Mouse (Mus musculus) stomach, embryonic 16.5 days (tissue): ENCODE measurements at regions not wholly inside any gene's neighbourhood (a gene's known extent, or its start where the extent isn't known, plus 50 kb on each side); places are given as distances from the start of the nearest gene placed in this dataset.

Experiments
- ATAC-seq: fragments of 200-750 bp; cut with Nextera tagmentation; 2 replicates; pipeline ENCODE4 v1.8.0; 2017; ENCODE audit warnings: moderate number of reproducible peaks, moderate TSS enrichment; ENCODE audit not compliant: insufficient read depth, low FRiP score
- H3K27ac ChIP-seq: fragments of 300-500 bp; sonication (generic); 2 replicates; pipeline ENCODE4 v1.5.1; 2014; ENCODE audit warnings: low read length
- H3K27me3 ChIP-seq: fragments of 300-500 bp; sonication (generic); 2 replicates; pipeline ENCODE4 v1.6.1; 2014; ENCODE audit warnings: low read length, control low read depth, mixed read lengths; ENCODE audit not compliant: control insufficient read depth, insufficient read depth
- H3K36me3 ChIP-seq: fragments of 300-500 bp; sonication (generic); 2 replicates; pipeline ENCODE4 v1.6.1; 2014; ENCODE audit warnings: low read length; ENCODE audit not compliant: control insufficient read depth, insufficient read depth
- H3K4me1 ChIP-seq: fragments of 300-500 bp; sonication (generic); 2 replicates; pipeline ENCODE4 v1.6.1; 2014; ENCODE audit warnings: low read length, control low read depth, mixed read lengths; ENCODE audit not compliant: control insufficient read depth, insufficient read depth
- H3K4me2 ChIP-seq: fragments of 300-500 bp; sonication (generic); 2 replicates; pipeline ENCODE4 v1.6.1; 2014; ENCODE audit warnings: low read depth, low read length, mixed read lengths
- H3K4me3 ChIP-seq: fragments of 300-500 bp; sonication (generic); replicated peaks from 2 replicates; pipeline ENCODE4 v1.5.1; 2014; ENCODE audit warnings: mild to moderate bottlenecking, low read length
- H3K9ac ChIP-seq: fragments of 300-500 bp; sonication (generic); 2 replicates; pipeline ENCODE4 v1.6.1; 2014; ENCODE audit warnings: low read length
- H3K9me3 ChIP-seq: fragments of 300-500 bp; sonication (generic); replicated peaks from 2 replicates; pipeline ENCODE4 v1.6.1; 2016; ENCODE audit warnings: low read length, control low read depth; ENCODE audit not compliant: control insufficient read depth
- WGBS: fragments of 180-500 bp; shearing (Covaris S2); extraction: QIAGEN DNeasy Blood & Tissue Kit; methylation state at CpG from one replicate; pipeline ENCODE4 v1.1.7; 2014; 5-methylcytosine and 5-hydroxymethylcytosine counted together

DNA sequence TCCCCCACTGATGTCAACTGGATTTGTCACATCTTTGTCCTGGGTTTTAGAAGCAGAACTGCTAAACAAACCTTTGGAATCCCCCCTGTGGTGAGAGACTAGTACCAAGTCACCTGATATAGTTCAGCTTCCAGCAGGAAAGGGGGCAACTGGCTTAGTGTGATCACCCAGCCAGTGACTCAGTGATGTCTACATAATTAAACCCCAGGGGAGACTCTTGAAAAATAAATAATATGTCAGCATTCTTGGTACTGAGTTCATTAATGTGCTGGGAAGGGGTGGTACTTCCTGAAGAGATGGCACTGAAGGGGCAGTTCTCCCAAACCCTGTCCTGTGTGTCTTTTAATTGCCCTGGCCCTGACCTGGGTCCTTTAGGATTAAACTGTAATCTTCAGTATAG is 166.5 kb upstream of the Camk1g start:
- Histone ChIP-seq H3K4me1 (no peaks in the 10 kb centered on the region), H3K9me3 (no peaks in the 10 kb centered on the region), H3K4me3 (no peak overlapping the region), H3K27me3 (no peaks in the 10 kb centered on the region), H3K27ac (no peak overlapping the region), H3K36me3 (no peaks in the 10 kb centered on the region), H3K4me2 (no peak overlapping the region), H3K9ac (no peak overlapping the region)
- ATAC-seq, result no peak

DNA sequence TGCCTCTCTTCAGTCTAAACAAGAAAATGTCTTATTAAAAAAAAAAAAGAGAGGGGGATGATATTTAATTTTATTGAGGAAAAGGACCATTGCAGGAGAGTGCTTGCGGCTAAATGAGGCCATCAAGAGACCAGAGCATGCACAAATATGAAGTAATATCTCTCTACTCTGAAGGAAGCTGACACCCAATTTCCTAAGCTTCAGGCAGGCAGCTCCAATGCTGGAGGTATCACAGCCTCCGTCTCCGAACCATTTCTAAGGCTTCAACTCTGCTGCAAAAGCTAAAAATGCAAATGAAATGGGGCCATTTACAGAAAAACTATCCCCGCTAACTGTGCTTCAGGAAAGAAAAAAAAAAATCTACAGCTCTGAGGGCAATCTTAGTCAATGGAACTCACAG is 164.4 kb upstream of the Camk1g start:
- no peak overlapping the region for H3K4me2 ChIP-seq
- no peak overlapping the region for H3K4me3 ChIP-seq
- H3K9me3 ChIP-seq, result no peaks in the 10 kb centered on the region
- H3K27me3 ChIP-seq, result no peaks in the 10 kb centered on the region
- H3K36me3 ChIP-seq, result no peaks in the 10 kb centered on the region
- 82% methylated on average over 4 of the region's 4 CpGs for WGBS
- no peaks in the 10 kb centered on the region for H3K4me1 ChIP-seq
- no peak overlapping the region for H3K27ac ChIP-seq
- ATAC-seq, result no peak
- no peak overlapping the region for H3K9ac ChIP-seq

DNA sequence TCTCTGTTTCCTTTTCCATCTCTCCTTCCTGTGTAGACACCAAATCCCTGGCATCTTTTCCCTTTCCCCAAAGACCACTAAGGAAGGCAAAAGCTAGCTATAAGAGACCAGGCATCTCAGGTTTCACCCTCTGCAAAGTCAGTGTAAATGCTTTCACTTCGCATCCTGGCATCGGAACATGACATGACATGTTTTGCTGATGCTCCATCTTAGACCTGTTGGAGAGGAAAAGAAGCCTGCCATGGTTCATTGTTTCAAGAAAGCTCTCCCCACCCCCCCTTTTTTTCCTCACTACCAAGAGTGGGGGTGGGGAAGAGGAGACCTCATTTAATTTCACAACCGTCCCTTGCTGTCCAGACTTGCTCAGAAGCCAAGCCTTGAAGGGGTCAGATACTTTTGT is 156.4 kb upstream of the Camk1g start:
- no peaks in the 10 kb centered on the region for H3K36me3 ChIP-seq
- H3K27me3 ChIP-seq, result no peaks in the 10 kb centered on the region
- no peak overlapping the region for H3K4me3 ChIP-seq
- peaks cover 4% of the 10 kb centered on the region; the same call in 1 of the 2 replicates for H3K4me1 ChIP-seq
- H3K27ac ChIP-seq, result peak overlapping the region; percentile 48
- ATAC-seq, result no peak
- WGBS, result 44% methylated on average over 3 of the region's 3 CpGs
- H3K9ac ChIP-seq, result no peak overlapping the region
- no peak overlapping the region for H3K4me2 ChIP-seq
- H3K9me3 ChIP-seq, result peaks cover 4% of the 10 kb centered on the region; the same call in 1 of the 2 replicates

DNA sequence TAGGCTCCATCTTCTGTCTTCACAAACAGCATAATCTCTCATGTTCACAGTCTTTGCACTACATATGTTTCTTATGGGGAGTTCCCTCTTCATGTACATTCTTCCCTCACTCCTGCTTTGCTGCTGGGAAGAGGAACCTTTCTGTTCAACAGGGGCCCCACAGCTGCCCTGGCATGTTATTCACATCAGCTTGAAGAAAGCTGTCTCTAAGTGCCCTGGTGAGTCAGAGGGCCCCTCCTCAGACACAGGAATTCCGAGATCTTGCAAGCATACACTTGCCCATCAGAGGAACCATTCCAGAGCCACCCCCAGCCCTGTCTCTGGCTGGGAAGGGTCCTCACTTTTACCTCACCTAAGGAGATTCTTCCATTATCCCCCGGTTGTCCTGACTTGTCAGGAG is 151.9 kb upstream of the Camk1g start:
- Histone ChIP-seq H3K4me3 (no peak overlapping the region), H3K4me1 (peaks cover 14% of the 10 kb centered on the region; the same call in 1 of the 2 replicates), H3K36me3 (no peaks in the 10 kb centered on the region), H3K9me3 (no peaks in the 10 kb centered on the region), H3K4me2 (no peak overlapping the region), H3K9ac (no peak overlapping the region), H3K27me3 (no peaks in the 10 kb centered on the region), H3K27ac (peak overlapping the region; percentile 79)
- ATAC-seq, result peak; percentile 38; the same call in 1 of the 2 replicates
- WGBS, result 38% methylated on average over 2 of the region's 2 CpGs

DNA sequence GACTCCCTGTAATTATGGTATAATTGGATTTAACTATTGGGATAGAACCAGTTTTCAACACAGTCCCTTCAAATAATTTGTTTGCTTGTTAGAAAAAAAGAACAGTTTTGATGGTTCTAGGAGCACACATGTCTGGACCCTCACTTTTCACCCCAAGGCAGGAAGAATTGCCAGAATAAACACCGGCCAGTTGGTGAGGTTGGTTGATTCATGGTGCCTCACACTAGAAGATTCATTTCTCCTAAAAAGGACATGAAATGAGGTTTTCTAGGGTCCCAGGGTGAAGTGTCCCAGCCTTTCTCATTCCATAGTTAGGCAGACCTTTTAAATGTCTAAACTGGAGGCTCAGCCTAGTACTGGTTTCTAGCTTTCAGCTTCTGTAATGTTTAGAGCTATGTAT is 148.7 kb upstream of the Camk1g start:
- peaks cover 27% of the 10 kb centered on the region for H3K4me1 ChIP-seq
- H3K4me3 ChIP-seq, result no peak overlapping the region
- H3K27me3 ChIP-seq, result no peaks in the 10 kb centered on the region
- H3K36me3 ChIP-seq, result no peaks in the 10 kb centered on the region
- H3K9me3 ChIP-seq, result no peaks in the 10 kb centered on the region
- H3K9ac ChIP-seq, result no peak overlapping the region
- 59% methylated on average over 1 of the region's 1 CpGs for WGBS
- no peak for ATAC-seq
- peak overlapping the region; percentile 74 for H3K27ac ChIP-seq
- no peak overlapping the region for H3K4me2 ChIP-seq

DNA sequence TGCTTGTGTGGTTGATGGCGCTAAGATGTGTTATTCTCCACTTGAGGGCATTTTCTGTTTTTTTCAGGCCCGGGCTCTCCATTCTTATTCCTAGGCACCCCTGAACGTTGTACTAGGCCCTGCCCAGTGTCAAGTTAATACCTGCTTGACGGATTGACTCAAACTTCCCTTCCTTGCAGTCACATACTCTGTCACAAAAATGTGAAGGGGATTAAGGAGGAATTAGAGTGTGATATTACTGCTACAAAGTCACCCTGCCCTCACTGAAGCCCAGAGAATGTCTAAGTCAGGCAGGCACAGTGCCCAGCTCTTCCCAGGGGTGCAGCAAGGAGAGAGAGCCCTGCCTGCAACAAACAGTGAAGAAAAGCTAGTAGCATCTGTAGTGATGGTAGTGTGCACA is 147.9 kb upstream of the Camk1g start:
- H3K4me1 ChIP-seq, result peaks cover 23% of the 10 kb centered on the region
- H3K27me3 ChIP-seq, result no peaks in the 10 kb centered on the region
- peak overlapping the region; percentile 74 for H3K27ac ChIP-seq
- no peak overlapping the region for H3K9ac ChIP-seq
- H3K9me3 ChIP-seq, result no peaks in the 10 kb centered on the region
- no peak overlapping the region for H3K4me2 ChIP-seq
- 47% methylated on average over 4 of the region's 4 CpGs for WGBS
- ATAC-seq, result 0 out of 2 replicates have a peak, but pooled peaks have one; percentile 5
- no peaks in the 10 kb centered on the region for H3K36me3 ChIP-seq
- no peak overlapping the region for H3K4me3 ChIP-seq

DNA sequence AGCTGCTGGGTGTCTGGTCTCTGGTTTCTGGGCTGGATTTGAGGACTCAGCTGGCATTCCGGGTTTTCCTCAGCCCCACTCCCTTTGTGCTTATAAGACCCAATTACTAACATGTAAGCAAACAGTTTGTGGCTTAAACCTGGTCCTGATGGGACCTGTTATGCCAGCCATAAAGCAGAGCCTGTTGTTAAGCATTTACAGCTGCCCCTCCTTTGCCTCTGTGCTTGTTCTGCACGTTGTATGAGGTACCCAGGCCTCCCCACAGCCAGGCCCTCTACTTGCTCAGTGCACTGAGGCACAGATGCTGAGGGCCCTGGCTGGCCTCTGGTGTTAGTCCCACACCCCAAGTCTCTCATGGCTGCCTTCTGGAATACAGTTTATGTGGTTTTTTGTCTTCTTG is 147.2 kb upstream of the Camk1g start:
- Histone ChIP-seq H3K4me1 (peaks cover 25% of the 10 kb centered on the region), H3K36me3 (no peaks in the 10 kb centered on the region), H3K27ac (peak overlapping the region; percentile 74), H3K9me3 (no peaks in the 10 kb centered on the region), H3K4me2 (no peak overlapping the region), H3K4me3 (no peak overlapping the region), H3K9ac (peak overlapping the region; percentile 28; the same call in 1 of the 2 replicates), H3K27me3 (no peaks in the 10 kb centered on the region)
- ATAC-seq, result no peak
- WGBS, result 54% methylated on average over 2 of the region's 2 CpGs

DNA sequence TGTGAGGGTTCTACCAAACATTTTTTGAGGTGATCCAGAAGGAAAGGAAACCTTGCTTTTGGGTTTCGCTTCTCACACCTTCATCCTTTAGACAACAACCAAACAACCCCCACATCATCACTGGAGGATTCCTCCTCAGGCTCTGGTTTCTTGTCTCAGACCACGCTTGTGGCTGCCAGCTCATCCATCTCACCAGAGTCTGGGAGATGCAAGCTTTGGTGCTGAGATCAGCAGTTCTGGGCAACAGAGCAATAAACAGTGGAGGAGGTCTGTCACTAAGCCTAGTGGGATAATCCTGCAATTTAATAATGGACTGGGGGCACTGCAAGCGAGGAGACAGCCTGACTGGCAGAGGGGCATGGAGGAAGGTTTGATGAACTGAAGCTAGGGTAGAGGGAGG is 146.3 kb upstream of the Camk1g start:
- no peak overlapping the region for H3K4me3 ChIP-seq
- no peak overlapping the region for H3K4me2 ChIP-seq
- ATAC-seq, result no peak
- no peaks in the 10 kb centered on the region for H3K9me3 ChIP-seq
- peak overlapping the region; percentile 74 for H3K27ac ChIP-seq
- WGBS, result 57% methylated on average over 3 of the region's 3 CpGs
- H3K9ac ChIP-seq, result no peak overlapping the region
- no peaks in the 10 kb centered on the region for H3K27me3 ChIP-seq
- H3K4me1 ChIP-seq, result peaks cover 26% of the 10 kb centered on the region
- no peaks in the 10 kb centered on the region for H3K36me3 ChIP-seq

DNA sequence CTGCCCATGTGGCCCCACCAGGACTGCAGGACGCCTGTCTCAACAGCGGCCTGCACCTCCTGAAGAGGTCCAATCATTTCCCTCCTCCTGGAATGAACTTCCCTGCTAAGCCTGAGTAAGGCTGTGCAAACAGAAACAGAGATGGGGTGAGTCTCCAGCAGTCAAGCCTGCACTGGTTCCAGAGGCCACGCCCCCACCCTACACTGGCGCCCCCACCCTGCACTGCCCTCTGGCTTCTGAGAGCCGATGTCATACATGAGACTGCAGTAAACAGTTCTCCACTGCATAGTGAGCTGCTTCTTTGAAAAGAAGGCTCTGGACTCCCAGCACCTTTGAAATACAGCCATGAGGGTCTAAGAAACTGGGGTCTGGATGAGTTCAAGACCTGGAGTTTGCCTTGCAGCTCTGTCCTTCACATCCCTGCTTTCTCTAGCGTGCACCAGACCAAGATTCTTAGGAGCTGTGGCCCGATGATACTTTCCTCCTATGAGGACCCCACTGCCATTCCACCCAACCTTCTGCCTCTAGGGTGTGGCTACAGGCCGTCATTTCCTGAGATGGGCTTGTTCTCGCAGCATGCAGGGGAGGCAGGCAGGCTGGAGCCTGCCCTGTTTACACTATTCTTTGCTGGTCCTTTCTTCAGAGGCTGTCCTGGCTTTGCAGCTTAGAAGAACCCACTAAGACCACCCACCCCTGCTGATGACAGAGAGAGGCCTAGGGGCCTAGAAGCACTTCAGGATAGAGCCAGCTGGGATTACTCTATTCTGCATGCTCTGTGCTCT is 144.0 kb upstream of the Camk1g start:
- Histone ChIP-seq H3K4me1 (peaks cover 26% of the 10 kb centered on the region), H3K4me2 (no peak overlapping the region; the same call in 1 of the 2 replicates), H3K27me3 (no peaks in the 10 kb centered on the region), H3K27ac (peak overlapping the region; percentile 90), H3K36me3 (no peaks in the 10 kb centered on the region), H3K4me3 (no peak overlapping the region), H3K9me3 (no peaks in the 10 kb centered on the region), H3K9ac (no peak overlapping the region; the same call in 1 of the 2 replicates)
- WGBS, result 22% methylated on average over 9 of the region's 9 CpGs
- ATAC-seq, result peak; percentile 86
